Mouse (Mus musculus) kidney, postnatal 25 days (tissue): ENCODE data around the gene Atg5.

Experiments used
- DNase-seq, 2 experiments: peaks; one replicate each; pipeline ENCODE4 v3.0.0; 2021; ENCODE audit warnings: mixed read lengths in 2 of 2

The Atg5 gene

DNA sequence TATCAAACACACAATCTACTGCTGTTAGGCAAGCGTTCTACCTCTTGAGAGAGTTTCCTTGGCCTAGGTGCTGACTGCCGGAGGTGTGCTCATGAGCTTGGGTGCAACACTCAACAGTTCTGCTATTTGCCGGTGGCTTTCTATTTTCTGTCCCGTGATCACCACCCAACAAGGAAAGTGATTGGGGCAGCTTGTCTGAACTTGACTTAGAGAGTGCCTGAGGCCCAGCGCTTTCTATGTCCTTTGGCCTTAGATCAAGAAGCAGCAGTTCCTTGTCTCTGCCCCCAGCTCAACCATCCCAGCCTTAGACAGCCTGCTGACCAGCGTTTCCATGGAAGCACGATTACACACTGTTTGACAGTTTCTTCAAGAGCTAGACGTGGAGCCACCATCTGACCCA, 124.7 kb downstream of the Atg5 start:
- no peak for DNase-seq

DNA sequence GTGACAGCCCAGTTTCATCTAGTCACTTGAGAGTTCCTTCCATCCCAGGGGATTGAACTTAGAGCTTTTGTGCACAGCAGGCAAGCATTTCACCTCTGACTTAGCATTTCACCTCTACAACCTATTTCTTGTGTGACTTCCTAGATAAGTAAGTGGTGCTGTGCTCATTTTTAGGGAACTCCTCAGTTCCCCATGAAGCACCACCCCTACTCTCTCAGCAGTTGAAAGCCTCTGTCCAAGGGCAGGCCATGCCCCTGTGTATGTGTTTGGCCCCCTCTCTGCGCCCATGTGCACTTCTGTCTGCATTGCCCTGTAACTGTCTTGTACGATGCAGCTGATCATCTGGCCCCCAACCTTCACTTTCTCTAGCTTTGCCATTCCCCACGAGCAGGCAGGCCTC, 132.0 kb downstream of the Atg5 start:
- DNase-seq, result no peak

GRCm38 (mm10) chr10:44400602-44401001, 132.4 kb downstream of the Atg5 start:
- DNase-seq, result no peak

DNA sequence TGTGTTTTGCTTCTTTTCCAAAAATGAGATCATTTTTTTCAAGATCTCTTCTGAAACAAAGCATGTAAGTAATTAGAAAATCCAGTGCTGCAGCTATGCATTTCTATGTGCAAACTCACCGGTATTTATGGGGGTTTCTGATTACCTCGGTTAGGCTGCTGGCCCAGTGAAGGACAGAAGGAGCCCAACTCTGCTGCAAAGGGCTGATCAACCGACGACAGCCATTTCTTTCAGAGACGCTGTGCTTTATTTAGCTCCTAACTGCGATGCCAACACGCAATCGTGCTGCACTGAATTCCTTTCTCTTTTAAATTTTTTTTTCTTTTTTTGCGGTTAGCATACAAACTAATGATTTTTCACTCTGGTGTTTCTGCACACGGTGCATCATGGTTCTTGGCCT, 133.4 kb downstream of the Atg5 start:
- DNase-seq, result no peak

DNA sequence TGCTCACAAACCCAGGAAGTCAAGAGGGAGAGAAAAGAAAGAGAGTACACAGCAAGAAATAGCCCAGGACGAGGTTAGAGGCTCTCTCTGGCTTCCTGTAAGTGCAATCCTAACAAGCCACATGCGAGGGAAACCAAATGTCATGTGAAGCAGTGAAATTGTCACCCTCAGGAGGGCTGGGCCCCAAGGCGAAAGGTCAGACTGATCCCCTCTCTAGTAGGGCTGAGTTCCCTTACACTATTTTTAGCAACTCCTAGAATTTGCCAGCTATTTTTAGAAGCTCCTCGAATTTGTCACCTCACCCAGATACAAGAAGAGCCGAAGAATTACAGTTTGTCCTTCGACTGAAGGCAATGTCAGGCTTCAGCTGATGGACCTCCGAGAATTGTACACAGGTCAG, 135.3 kb downstream of the Atg5 start:
- DNase-seq, result no peak

DNA sequence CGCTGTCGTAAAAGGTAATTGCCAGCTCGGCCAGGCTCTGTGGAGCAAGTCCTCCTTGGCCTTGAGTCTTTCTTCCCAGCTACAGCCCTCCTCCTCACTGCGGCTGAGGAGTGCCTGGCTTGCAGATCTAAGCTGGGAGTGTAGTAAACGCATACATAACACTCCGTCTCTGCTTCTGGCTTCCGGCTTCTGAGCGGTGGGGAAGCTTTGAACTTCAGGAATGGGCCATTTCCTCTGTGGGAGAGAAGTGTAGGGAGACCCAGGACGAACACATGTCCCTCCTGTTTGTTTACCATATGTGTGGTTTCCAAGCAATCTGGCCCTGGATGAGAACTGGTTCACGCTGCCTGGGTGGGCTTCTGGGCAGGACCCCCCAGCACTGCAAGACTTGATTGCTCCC, 140.9 kb downstream of the Atg5 start:
- DNase-seq, result no peak

- no peak for DNase-seq
Measured at GRCm38 (mm10) chr10:44409958-44410357, 141.8 kb downstream of the Atg5 start.
